Mouse (Mus musculus) neural tube, embryonic 10.5 days (tissue): ENCODE measurements at regions not wholly inside any gene's neighbourhood (a gene's known extent, or its start where the extent isn't known, plus 50 kb on each side); places are given as distances from the start of the nearest gene placed in this dataset.

ENCODE experiments used
- DNase-seq: peaks from one replicate; pipeline ENCODE4 v3.0.0-alpha.2; 2017; ENCODE audit warnings: low spot score; ENCODE audit errors: extremely low spot score

DNA sequence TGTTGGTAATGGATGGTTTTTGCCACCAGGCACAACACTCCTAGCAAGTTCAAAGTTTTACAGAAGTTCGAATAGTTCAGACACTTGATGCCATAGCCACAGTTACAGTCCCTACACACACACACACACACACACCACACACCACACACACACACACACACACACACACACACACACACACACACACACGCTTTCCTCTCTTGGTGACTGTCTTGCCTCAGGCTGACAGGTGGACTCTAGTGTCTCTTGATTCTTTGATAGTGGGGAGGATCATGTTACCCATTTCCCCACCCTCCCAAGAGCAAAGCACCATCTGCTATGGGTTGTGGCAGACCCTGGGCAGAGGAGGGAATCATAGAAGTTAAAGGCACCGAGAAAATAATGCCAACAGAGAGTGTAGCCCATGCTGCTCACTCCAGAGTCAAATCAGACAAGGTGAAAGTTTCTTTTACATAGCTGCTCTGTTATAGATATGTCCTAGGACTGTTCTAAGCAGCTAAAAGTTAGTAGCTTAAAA lies 75.9 kb downstream of the Klhl25 start:
- DNase-seq, result no peak

- DNase-seq, result peak; percentile 17
These were observed 79.4 kb downstream of the Klhl25 start for GRCm38 (mm10) chr7:75927537-75927936.

GRCm38 (mm10) chr7:75943844-75944243 lies 95.7 kb downstream of the Klhl25 start:
- DNase-seq, result peak; percentile 17

GRCm38 (mm10) chr7:75955671-75956070 lies 107.6 kb downstream of the Klhl25 start:
- no peak for DNase-seq

- DNase-seq, result no peak
These were observed 109.3 kb downstream of the Klhl25 start for GRCm38 (mm10) chr7:75957366-75957765.

DNA sequence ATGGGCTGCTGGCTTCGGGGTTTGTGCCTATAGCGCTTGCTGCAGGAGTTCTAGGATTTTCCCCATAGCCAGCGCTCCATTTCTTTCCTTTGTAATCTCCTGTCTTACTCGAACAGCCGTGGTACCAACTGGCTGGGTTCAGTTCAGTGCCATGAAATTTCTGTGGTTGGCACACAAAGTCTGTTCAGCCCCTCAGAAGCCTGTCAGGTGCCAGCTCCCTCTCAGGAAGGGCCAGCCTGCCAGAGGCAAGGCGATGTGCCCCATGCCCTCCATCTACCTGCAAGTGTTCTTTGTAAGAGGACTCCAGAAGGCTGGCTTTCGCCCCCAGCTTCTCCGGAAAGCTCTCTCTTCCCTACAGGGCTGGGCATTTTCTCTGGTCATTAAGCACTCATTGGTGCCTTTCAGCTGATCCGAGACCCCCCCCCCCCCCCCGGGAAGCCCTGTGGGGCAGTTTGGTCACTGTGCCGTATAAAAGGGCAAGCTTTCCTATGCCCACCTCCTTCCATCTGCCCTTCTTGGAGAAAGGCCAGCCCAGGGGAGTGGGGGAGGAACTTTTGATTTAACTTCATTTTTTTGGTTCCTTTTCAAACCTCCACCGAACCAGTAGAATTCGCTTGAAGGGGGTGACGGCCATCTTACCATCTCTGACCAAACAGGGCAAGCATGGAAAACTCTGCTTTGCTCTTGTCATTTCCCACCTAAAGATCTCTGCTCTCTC lies 112.0 kb downstream of the Klhl25 start:
- DNase-seq, result no peak

- DNase-seq, result no peak
These were observed 120.1 kb downstream of the Klhl25 start for GRCm38 (mm10) chr7:75968177-75968576.

GRCm38 (mm10) chr7:75970914-75971313 lies 122.8 kb downstream of the Klhl25 start:
- no peak for DNase-seq

GRCm38 (mm10) chr7:75971706-75972105 lies 123.6 kb downstream of the Klhl25 start:
- no peak for DNase-seq

DNA sequence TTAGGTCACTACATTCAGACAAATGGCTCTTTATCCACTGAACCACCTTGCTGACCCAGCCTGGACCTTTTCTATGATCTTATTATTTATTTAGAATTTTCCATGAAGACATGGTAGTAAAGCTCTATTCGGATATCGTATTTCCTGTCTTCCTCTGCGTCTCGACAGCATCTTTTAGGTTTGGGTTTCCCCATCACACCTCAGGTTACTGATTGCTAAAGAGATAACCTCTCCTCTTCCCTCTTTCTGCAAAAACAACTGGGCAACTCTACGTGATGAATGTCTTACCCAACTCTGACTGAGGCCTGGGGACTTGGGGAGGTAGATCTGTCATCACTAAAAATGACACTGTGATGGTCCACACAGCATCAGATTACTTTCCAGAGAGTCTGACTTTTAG lies 133.4 kb downstream of the Klhl25 start:
- DNase-seq, result no peak

DNA sequence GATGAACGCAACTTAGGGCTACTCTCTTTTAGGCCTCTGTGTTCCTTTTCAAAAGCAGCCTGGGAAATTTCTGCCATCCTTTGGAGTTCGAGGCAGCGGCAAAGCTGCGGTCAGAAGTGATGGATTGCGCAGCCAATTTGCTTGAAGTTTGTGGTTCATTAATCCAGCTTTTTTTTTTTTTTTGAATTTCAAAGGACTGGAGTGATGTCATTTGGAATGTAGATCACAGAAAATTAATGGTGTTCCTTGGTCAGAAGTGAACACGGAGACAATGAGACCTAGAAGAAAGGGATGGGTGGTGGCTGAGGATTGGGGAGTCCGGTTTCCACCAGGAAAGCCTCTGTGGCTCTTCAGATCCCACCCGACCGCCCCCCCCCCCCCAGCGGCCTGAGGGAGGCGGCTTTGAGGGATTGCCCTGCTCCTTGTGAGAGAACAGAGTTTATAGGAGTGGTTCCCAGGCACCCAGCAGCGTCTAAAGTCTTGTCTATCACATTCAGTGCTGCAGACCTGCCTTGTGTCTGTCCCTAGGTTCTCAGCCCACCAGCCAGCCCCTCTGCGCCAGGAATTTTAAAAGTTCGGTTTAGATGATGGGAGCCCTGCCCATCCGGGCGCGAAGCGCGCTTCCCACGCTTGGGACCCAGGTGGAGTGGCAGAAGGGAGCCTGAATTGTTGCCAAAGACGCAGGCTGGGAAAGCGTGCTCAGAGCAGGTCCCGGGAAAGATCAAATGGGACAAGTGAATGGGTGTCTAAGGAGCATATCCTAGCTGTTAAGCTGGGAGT lies 135.1 kb downstream of the Klhl25 start:
- peak; percentile 79 for DNase-seq

DNA sequence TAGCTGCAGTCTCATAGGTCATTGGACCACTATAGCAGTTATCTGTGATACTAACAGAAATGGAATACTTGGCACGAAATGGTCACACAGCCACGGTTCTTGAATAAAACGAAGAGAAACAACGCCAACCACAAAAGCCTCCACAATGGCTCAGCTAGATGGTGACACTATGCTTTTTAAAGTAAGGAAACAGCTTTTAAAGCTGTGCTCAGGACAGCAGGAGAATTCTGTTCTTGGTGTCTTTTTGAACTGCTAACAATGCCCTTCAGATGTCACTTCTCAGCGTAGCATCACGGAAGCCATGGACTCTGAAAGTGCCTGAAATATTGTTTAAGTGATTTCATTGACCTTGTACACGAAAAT lies 135.7 kb downstream of the Klhl25 start:
- no peak for DNase-seq

DNA sequence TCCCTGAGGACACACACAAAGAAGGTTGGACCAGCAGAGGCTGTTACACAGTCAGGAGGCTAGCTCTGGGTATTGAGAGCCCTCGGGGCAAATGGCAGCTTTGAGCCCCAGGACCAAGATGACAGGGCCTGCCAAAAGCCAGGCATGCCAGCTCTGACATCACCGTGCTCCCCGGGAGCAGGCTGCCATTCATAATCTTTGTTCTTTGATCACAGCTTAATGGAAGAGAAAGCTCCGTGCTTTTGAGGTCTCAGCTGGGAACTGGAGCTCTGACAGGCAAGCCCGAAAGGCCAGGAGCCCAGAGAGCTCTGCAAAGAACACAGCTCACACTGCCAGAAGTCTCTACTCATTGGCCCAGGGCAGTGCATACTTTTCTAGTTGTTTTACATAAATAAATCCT lies 150.7 kb downstream of the Klhl25 start:
- DNase-seq, result no peak

DNA sequence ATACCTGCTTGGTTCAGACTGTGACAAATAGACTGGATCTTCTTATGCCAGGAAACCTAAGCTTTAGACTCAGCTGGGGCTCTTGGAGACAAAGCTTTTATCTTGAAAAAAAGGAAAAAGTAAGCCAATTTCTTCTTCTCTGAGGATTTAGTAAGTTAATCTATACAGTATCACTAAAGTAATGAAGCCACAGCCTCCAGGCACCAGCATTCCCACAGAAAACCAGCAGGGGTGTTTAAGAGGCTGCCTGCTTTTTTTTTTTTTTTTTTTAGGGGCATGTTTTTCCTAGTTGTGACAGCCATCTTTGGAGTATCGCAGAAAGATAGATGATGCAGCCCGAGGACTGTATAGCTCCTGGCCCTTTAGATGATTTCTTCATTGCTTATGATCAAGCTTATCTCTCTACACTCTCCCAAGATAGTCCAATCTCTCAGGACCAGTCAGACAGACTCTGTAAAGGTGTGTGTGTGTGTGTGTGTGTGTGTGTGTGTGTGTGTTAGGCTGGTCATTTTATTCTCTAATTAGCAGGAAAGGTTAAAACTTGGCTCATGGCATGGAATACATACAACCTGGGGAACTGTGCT lies 151.3 kb downstream of the Klhl25 start:
- DNase-seq, result no peak

- no peak for DNase-seq
These were observed 152.9 kb downstream of the Klhl25 start for GRCm38 (mm10) chr7:76001012-76001411.

DNA sequence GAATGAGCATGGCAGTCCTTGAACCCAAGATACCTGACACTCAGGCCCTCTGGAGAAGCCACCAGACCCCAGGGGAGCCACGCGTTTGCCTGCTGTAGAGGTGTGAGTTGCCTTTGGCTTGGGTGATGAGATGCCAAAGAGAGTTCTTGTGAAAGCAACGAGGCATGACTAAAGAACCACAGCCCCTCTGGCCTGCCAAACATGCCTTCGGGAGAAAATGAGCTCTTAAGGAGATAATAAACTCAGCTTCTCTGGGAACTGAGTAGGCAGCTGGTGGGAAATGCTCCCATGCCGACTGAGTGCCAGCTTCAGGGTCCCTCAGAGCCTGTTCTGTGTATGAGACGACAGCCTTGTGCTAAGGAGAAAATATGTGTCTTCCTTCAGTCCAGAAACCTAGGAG lies 160.1 kb downstream of the Klhl25 start:
- no peak for DNase-seq

GRCm38 (mm10) chr7:76047743-76048142 lies 181.9 kb upstream of the Agbl1 start:
- no peak for DNase-seq

- DNase-seq, result no peak
These were observed 180.3 kb upstream of the Agbl1 start for GRCm38 (mm10) chr7:76049342-76049741.

GRCm38 (mm10) chr7:76053843-76054242 lies 175.8 kb upstream of the Agbl1 start:
- DNase-seq, result no peak

- DNase-seq, result no peak
These were observed 130.5 kb upstream of the Agbl1 start for GRCm38 (mm10) chr7:76099149-76099548.

DNA sequence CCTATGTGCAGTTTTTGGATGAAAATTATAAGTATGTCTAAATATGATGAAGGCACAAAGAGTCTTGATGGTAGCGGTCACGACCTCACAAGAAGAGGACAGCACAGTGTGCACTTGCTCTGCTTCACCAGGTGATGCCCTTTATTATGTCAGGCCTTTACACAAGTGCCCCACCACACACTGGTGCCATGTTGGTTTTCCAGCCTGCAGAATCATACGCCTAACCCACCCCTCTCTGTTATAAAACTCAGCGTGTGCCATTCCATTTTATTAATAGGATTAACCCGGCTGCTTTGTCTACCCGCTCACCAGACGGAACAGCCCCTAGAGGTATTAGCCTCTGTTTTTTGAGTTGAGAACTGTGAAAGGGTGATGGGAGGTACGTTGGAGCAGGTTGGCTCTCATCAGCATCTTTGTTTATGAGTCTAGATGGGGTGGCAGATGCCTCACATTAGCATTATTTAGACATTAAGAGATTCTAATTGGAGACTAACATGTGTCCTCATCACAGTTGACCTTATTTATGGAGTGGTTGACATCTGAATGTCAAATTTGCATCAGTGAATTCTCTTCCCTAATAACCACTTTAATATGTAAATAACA lies 108.3 kb upstream of the Agbl1 start:
- no peak for DNase-seq

DNA sequence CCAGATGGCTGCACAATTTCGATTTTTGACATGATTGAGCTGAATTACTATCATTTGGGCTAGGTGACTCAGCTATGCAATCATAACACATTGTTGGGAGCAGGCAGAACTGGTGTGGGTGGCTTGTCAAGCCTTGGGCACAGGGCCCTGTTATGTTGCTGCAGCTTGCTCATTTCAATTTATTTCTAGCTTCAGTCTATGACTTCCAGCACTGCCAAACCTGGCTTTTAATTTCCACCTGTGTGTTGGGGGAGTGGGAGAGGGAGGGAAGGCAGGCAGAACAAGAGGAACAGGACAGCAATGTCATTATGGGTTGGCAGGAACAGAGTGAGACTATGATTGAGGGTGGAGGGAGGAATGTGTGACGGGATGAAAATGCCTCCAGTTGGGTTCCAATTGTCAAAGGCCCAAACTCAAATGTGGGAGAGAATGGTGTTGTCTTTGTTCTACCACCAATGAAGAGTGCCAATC lies 102.0 kb upstream of the Agbl1 start:
- no peak for DNase-seq
